In genomic region chr17:14753095-14753494, GRCm38 (mm10) we compare ENCODE assay signal across 12 mouse cellular contexts. TPM values are rescaled to one million over a fixed set of nuclear protein-coding genes. Genes with fewer than 3 reads are reported as not detected.
DNase-seq lines count a peak whose midpoint lies in the region; ATAC-seq and TF ChIP-seq lines count a peak whose summit lies in the region.
"Had no signal": no experiment of that assay in that cellular context is flagged by ENCODE, and none has a peak within 500 bp of the region (broad histone marks: within the 10 kb centered on the region; RNA-seq: fewer than 3 reads in every experiment).

No protein-coding gene starts in this region.

- no peaks in the 10 kb centered on the region for H3K79me2 ChIP-seq in heart, adult 2 months (replicated peaks; ENCODE audit: control insufficient read depth, insufficient read depth, low read length)
- H3K79me2 ChIP-seq in C2C12 (ENCODE audit: control insufficient read depth, insufficient read depth), result no peaks in the 10 kb centered on the region

- peak; percentile 40 to 43 for DNase-seq in heart, adult 2 months
- DNase-seq in fibroblast of lung, adult 2 months (ENCODE audit: low read depth), result peak; percentile 42
- peak; percentile 50 to 57 for DNase-seq in kidney, postnatal 25 days
- no peak for DNase-seq in left cerebral cortex, adult 8-10 months (ENCODE audit: low spot score in 2 of 2)
- DNase-seq in cerebellum, adult 18-20 months, result no peak
- no peak for DNase-seq in thymus, postnatal 25 days
- DNase-seq: thymus, adult 18-20 months had no signal

- H3K4me1 ChIP-seq in heart, adult 2 months (ENCODE audit: control insufficient read depth, insufficient read depth, low read length), result no peaks in the 10 kb centered on the region
- no peaks in the 10 kb centered on the region for H3K4me1 ChIP-seq in heart, embryonic 12.5 days (replicated peaks)
- H3K4me1 ChIP-seq: heart, embryonic 13.5 days; limb, embryonic 15.5 days had no signal

- WGBS in heart, adult 2 months, result 49% methylated on average over 5 of the region's 5 CpGs
- WGBS in heart, embryonic 12.5 days, result 63% methylated on average over 5 of the region's 5 CpGs

- H3K27ac ChIP-seq in heart, adult 2 months, result no peak overlapping the region
- H3K27ac ChIP-seq in heart, embryonic 12.5 days (ENCODE audit: poor library complexity, severe bottlenecking), result no peak overlapping the region
- H3K27ac ChIP-seq: embryonic facial prominence, embryonic 13.5 days; heart, embryonic 13.5 days; limb, embryonic 15.5 days had no signal

- TF ChIP-seq CTCF in heart, adult 2 months (IDR thresholded peaks at IDR 0.05), result no peak
- no peak for TF ChIP-seq CTCF in C2C12 (IDR thresholded peaks at IDR 0.05; ENCODE audit: control insufficient read depth, insufficient read depth, insufficient read length)

- no peak for TF ChIP-seq POLR2A in heart, adult 2 months (IDR thresholded peaks at IDR 0.05; ENCODE audit: insufficient read depth, low read depth, low read length)

- no peaks in the 10 kb centered on the region for H3K36me3 ChIP-seq in heart, adult 2 months (ENCODE audit: control insufficient read depth, insufficient read depth, low read length)
- no peaks in the 10 kb centered on the region for H3K36me3 ChIP-seq in heart, embryonic 12.5 days
- H3K36me3 ChIP-seq in C2C12 (ENCODE audit: control insufficient read depth, insufficient read depth), result no peaks in the 10 kb centered on the region
- H3K36me3 ChIP-seq: embryonic facial prominence, embryonic 13.5 days; heart, embryonic 13.5 days; limb, embryonic 15.5 days had no signal

- 0 out of 2 replicates have a peak, but pooled peaks have one; percentile 13 for TF ChIP-seq EP300 in heart, adult 2 months (IDR thresholded peaks at IDR 0.05; ENCODE audit: insufficient read depth, low read depth, low read length)

- H3K4me2 ChIP-seq in heart, embryonic 12.5 days, result no peak overlapping the region
- H3K4me2 ChIP-seq: embryonic facial prominence, embryonic 13.5 days; heart, embryonic 13.5 days; limb, embryonic 15.5 days had no signal

- H3K79me3 ChIP-seq in C2C12 (ENCODE audit: low read depth), result no peaks in the 10 kb centered on the region

- no peaks in the 10 kb centered on the region for H3K9me3 ChIP-seq in heart, embryonic 12.5 days (replicated peaks)
- H3K9me3 ChIP-seq: embryonic facial prominence, embryonic 13.5 days; heart, embryonic 13.5 days; limb, embryonic 15.5 days had no signal

- ATAC-seq in heart, embryonic 12.5 days (ENCODE audit: insufficient number of reproducible peaks, low FRiP score), result no peak

- intact Hi-C loops in heart, adult 2 months (cut with DNase I), result no loop called here

- no peak overlapping the region for H3K9ac ChIP-seq in heart, adult 2 months (ENCODE audit: low read depth, low read length)
- H3K9ac ChIP-seq in heart, embryonic 12.5 days, result no peak overlapping the region
- H3K9ac ChIP-seq: embryonic facial prominence, embryonic 13.5 days; heart, embryonic 13.5 days; limb, embryonic 15.5 days had no signal

- H3K4me3 ChIP-seq in heart, adult 2 months, result no peak overlapping the region
- H3K4me3 ChIP-seq in heart, embryonic 12.5 days, result no peak overlapping the region
- H3K4me3 ChIP-seq in C2C12 (ENCODE audit: insufficient read depth, poor library complexity, severe bottlenecking), result no peak overlapping the region
- H3K4me3 ChIP-seq: embryonic facial prominence, embryonic 13.5 days; heart, embryonic 13.5 days; limb, embryonic 15.5 days had no signal

- no peaks in the 10 kb centered on the region for H3K27me3 ChIP-seq in heart, adult 2 months (ENCODE audit: control insufficient read depth, insufficient read depth, low read length)
- H3K27me3 ChIP-seq in heart, embryonic 12.5 days (replicated peaks), result no peaks in the 10 kb centered on the region
- no peaks in the 10 kb centered on the region for H3K27me3 ChIP-seq in C2C12 (ENCODE audit: control insufficient read depth, insufficient read depth, insufficient read length)
- H3K27me3 ChIP-seq: embryonic facial prominence, embryonic 13.5 days; heart, embryonic 13.5 days; limb, embryonic 15.5 days had no signal

- no peak overlapping the region for H3ac ChIP-seq in C2C12 (ENCODE audit: control insufficient read depth, insufficient read length, low read depth)

TF ChIP-seq in C2C12, 6 proteins besides CTCF, POLR2A, EP300 and RAD21:
- TF ChIP-seq FOSL1 (IDR thresholded peaks at IDR 0.05; ENCODE audit: insufficient read depth, low read length, poor library complexity, severe bottlenecking) (no peak), MYOD1 (IDR thresholded peaks at IDR 0.05; ENCODE audit: control insufficient read depth, insufficient read length, low read depth) (peak; percentile 47), MYOG (IDR thresholded peaks at IDR 0.05; ENCODE audit: control insufficient read depth, extremely low read depth, insufficient read length) (no peak), CEBPB (IDR thresholded peaks at IDR 0.05; ENCODE audit: low read depth) (no peak), MAX (IDR thresholded peaks at IDR 0.05) (no peak), USF1 (IDR thresholded peaks at IDR 0.05; ENCODE audit: low read depth) (no peak)

RNA-seq across cellular contexts. Expression of gene Thbs2, which starts 59.1 kb away (rescaled TPM):
- total RNA-seq in heart, adult 2 months (2021), result 10 to 100 TPM; 12.2 to 21.0 TPM
- polyA plus RNA-seq in heart, adult 2 months (2012; rRNA removed), result 10.8 and 22.0 TPM in 2 replicates
- polyA plus RNA-seq in heart, embryonic 12.5 days (2016; fragmentation: Nextera tagmentation; extraction: Ambion mirVana), result 11.6 and 12.3 TPM in 2 replicates
- 11.5 TPM for polyA plus RNA-seq in C2C12 (2012; fragmentation: generic; extraction: Trizol)
- 1 to 10 TPM; 4.9 to 7.5 (median 6.1) TPM for total RNA-seq in left cerebral cortex, adult 8-10 months (2022)

Comparison
In these comparisons a context has a peak if more than half of its experiments do, and no peak if none do; other contexts are left out.
1. DNase-seq: peak in heart, adult 2 months (2 of 2), fibroblast of lung, adult 2 months (single experiment) and kidney, postnatal 25 days (2 of 2); none in left cerebral cortex, adult 8-10 months (0 of 2), cerebellum, adult 18-20 months (0 of 2) and thymus, postnatal 25 days (single experiment).